Mouse (Mus musculus) bone marrow, adult 2 months (tissue): ENCODE measurements at regions not wholly inside any gene's neighbourhood (a gene's known extent, or its start where the extent isn't known, plus 50 kb on each side); places are given as distances from the start of the nearest gene placed in this dataset.

Source experiments
- H3K27ac ChIP-seq: fragments of 200-500 bp; 2 replicates; pipeline ENCODE4 v1.5.1; 2012; ENCODE audit warnings: low read depth, mild to moderate bottlenecking, control low read depth, inconsistent platforms, low read length; ENCODE audit not compliant: control insufficient read depth, poor library complexity, insufficient read depth
- H3K4me1 ChIP-seq: fragments of 200-500 bp; 2 replicates; pipeline ENCODE4 v1.6.1; 2011; ENCODE audit warnings: low read length; ENCODE audit not compliant: control insufficient read depth, insufficient read depth
- H3K4me3 ChIP-seq: fragments of 200-500 bp; replicated peaks from 2 replicates; pipeline ENCODE3; 2011; ENCODE audit warnings: mild to moderate bottlenecking, low read depth, low read length, control low read depth; ENCODE audit not compliant: control insufficient read depth
- CTCF ChIP-seq: fragments of 200-500 bp; IDR thresholded peaks from 2 replicates; pipeline ENCODE4 v1.5.1; 2011; ENCODE audit warnings: low read length, control low read depth; ENCODE audit not compliant: control insufficient read depth, insufficient read depth
- POLR2A ChIP-seq: fragments of 200-500 bp; IDR thresholded peaks from 2 replicates; pipeline ENCODE4 v1.6.1; 2011; ENCODE audit warnings: low read depth, mild to moderate bottlenecking, control low read depth, low read length, borderline replicate concordance; ENCODE audit not compliant: control insufficient read depth
- WGBS: fragments of 180-500 bp; shearing (Covaris S2); methylation state at CpG from one replicate; pipeline ENCODE4 v1.1.7; 2018; 5-methylcytosine and 5-hydroxymethylcytosine counted together

- TF ChIP-seq CTCF (no peak), POLR2A (no peak)
- no peak overlapping the region for H3K27ac ChIP-seq
- H3K4me1 ChIP-seq: no peaks in the 10 kb centered on the region
- WGBS: 61% methylated on average over 3 of the region's 3 CpGs
- no peak overlapping the region for H3K4me3 ChIP-seq
Measured at GRCm38 (mm10) chr8:112191846-112192245, 177.0 kb upstream of the Gm6793 start.

DNA sequence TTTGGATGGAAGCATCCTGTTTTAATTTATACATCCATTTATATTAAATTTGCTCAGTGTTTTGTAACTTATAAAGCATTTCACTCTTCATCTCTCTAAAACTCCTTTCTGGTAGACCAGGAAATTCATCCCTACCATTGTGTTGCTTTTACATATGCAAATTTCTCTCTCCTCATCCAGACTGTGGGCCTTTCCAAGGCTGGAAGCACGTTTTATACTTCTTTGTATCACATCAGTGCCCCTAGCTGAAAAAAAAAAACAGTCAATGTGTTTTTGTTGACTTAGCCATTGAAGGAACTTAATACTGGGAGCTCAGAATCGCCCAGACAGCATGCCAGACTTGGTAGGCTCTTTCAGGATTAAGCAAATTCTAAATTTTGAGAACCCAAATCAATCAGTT lies 174.9 kb upstream of the Gm6793 start:
- WGBS: 15% methylated on average over 2 of the region's 2 CpGs
- H3K4me1 ChIP-seq: no peaks in the 10 kb centered on the region
- TF ChIP-seq POLR2A (no peak), CTCF (no peak)
- no peak overlapping the region for H3K4me3 ChIP-seq
- no peak overlapping the region for H3K27ac ChIP-seq

DNA sequence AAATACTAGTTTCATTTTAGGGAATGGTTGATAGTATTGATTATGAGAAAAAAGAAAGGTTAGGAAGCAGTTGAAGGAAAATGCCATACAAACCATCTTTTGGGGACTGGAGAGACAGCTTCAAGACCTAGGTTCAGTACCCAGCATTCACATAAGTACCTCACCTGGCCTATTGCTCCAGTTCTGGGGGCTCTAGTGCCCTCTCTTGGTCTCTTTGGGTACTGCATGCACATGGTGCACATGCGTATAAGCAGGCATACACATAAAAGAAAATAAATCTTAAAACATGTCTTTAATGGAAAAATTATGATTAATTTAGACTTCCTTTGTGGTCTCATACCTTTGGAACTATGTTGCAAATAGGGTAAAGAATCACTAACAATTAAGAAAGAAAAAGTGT lies 155.3 kb upstream of the Gm6793 start:
- WGBS: 95% methylated on average over 1 of the region's 1 CpGs
- no peak for TF ChIP-seq CTCF
- TF ChIP-seq POLR2A: no peak
- H3K4me3 ChIP-seq: no peak overlapping the region
- H3K4me1 ChIP-seq: no peaks in the 10 kb centered on the region
- H3K27ac ChIP-seq: no peak overlapping the region

DNA sequence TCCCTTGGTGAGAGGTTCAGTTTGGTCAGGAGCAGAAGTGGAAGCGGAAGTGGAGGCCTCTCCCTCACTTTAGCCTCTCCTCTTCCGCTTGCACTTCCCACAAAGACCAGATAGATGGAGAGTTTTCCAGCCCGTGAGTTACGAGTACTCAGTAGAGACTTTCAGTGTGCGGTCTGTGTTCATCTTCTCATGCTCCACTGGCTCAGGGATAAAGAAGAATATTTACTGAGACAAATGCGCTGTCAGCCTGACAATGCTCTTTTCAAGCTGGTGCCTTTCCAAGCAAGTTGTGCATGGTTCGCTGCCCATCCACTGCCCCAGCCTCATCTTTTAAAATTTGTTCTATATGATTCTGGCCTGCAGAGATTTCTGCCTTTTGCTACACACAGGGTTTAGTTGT lies 141.8 kb upstream of the Gm6793 start:
- no peak overlapping the region for H3K27ac ChIP-seq
- H3K4me3 ChIP-seq: no peak overlapping the region
- TF ChIP-seq CTCF: no peak
- no peak for TF ChIP-seq POLR2A
- 76% methylated on average over 7 of the region's 7 CpGs for WGBS
- H3K4me1 ChIP-seq: no peaks in the 10 kb centered on the region

GRCm38 (mm10) chr8:112138924-112139323 lies 124.1 kb upstream of the Gm6793 start:
- TF ChIP-seq CTCF (no peak), POLR2A (no peak)
- WGBS: 68% methylated on average over 5 of the region's 5 CpGs
- H3K4me3 ChIP-seq: no peak overlapping the region
- H3K27ac ChIP-seq: no peak overlapping the region
- no peaks in the 10 kb centered on the region for H3K4me1 ChIP-seq

DNA sequence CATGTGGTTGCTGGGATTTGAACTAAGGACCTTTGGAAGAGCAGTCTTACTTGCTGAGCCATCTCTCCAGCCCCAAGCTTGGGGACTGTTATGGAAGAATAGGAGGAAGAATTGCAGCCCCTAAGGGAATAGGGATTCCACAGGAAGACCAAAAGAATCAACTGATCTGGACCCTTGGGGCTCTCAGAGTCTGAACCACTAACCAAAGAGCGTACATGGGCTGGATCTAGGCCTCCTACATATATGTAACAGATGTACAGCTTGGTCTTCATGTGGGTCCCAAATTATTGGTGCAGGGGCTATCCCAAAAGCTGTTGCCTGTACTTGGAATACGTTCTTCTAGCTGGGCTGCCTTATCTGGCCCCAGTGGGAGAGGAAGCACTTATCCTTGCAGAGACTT lies 115.4 kb upstream of the Gm6793 start:
- TF ChIP-seq CTCF (no peak), POLR2A (no peak)
- 40% methylated on average over 2 of the region's 2 CpGs for WGBS
- Histone ChIP-seq H3K4me3 (no peak overlapping the region), H3K27ac (no peak overlapping the region), H3K4me1 (no peaks in the 10 kb centered on the region)

DNA sequence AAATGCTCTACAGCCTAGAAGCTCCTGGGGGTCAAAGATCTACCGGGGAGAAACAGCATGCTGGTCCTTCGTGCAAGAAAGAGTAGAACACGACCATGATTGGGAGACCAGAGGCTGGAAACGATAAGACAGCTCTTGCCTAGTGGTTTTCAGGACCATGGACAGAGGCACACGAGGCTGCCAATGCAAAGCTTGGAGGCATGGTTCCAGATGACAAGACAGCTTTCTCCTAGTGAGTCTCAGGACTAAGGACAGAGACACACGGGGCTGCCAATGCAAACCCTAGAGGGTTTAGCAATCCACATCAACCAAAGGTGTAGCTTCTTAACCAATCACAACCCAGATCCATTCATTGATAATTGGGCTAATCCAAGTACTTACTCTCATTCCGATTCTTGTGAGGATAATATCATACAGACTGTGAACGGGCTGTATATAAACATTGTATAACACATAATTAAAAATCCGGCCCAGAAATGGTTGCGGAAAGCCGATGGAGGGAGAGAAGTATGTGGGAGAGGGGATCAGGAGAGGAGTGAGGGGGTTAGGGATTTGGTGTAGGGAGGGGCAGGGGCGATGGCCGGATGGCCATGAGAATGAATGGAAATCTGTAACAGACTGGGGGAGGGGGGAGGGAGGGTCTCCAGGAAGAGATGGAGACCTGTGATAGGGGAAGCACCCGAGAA lies 114.1 kb upstream of the Gm6793 start:
- Histone ChIP-seq H3K4me3 (no peak overlapping the region), H3K4me1 (no peaks in the 10 kb centered on the region), H3K27ac (no peak overlapping the region)
- TF ChIP-seq POLR2A (no peak), CTCF (no peak)
- 50% methylated on average over 14 of the region's 14 CpGs for WGBS

DNA sequence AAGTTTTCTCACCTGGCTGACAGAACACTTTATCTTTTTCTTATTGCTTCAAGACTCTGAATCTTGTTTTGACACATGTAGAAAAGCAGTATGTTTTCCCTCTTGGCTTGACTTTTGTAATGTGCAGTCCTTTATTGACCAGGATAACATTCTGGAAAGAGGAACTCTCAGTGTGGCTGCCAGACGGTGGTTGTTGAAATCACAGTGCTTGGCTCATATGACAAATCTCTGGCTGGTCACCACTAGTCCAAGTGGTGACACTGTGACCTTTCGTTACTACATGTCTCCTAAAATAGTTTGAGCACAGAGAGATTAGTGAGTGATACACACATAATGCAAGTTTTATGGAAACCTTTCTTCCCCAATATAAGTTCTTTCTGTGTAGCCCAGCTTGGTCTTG lies 97.1 kb upstream of the Gm6793 start:
- no peak overlapping the region for H3K4me3 ChIP-seq
- no peak for TF ChIP-seq CTCF
- no peak for TF ChIP-seq POLR2A
- no peak overlapping the region for H3K27ac ChIP-seq
- 48% methylated on average over 2 of the region's 2 CpGs for WGBS
- no peaks in the 10 kb centered on the region for H3K4me1 ChIP-seq
